Mouse (Mus musculus) ES-E14 (cell line): ENCODE measurements around the gene Eya4. TPM values are rescaled to one million over a fixed set of nuclear protein-coding genes. Genes with fewer than 3 reads are reported as not detected.

Experiments
- DNase-seq: peaks from one replicate; pipeline ENCODE4 v3.0.0-alpha.2; 2013; ENCODE audit warnings: low read depth, low spot score
- H3K27ac ChIP-seq: 2 replicates; pipeline ENCODE4 v1.5.1; 2012; ENCODE audit warnings: low read depth, mild to moderate bottlenecking, low read length, moderate library complexity, mixed read lengths; ENCODE audit not compliant: poor library complexity, insufficient read depth, severe bottlenecking
- H3K36me3 ChIP-seq: 2 replicates; pipeline ENCODE4 v1.6.1; 2012; ENCODE audit warnings: mild to moderate bottlenecking, low read length, moderate library complexity, mixed read lengths; ENCODE audit not compliant: control insufficient read depth, poor library complexity, insufficient read depth, severe bottlenecking
- H3K4me1 ChIP-seq, 2 experiments: fragments of 150-350 bp in 1 of 2; sonication (generic) in 1 of 2; 2 replicates each; pipeline ENCODE4 v1.6.1; 2012; ENCODE audit warnings: low read length in 2 of 2, mild to moderate bottlenecking in 1 of 2, mixed read lengths in 1 of 2; ENCODE audit not compliant: control insufficient read depth in 2 of 2, insufficient read depth in 2 of 2, poor library complexity in 1 of 2
- H3K4me3 ChIP-seq, 2 experiments: fragments of 150-350 bp in 1 of 2; sonication (generic) in 1 of 2; 2 replicates each; pipeline ENCODE4 v1.5.1; 2012; ENCODE audit warnings: low read length in 2 of 2, low read depth in 1 of 2, mild to moderate bottlenecking in 1 of 2, mixed read lengths in 1 of 2; ENCODE audit not compliant: insufficient read depth in 1 of 2, poor library complexity in 1 of 2, severe bottlenecking in 1 of 2
- H3K9ac ChIP-seq: 2 replicates; pipeline ENCODE4 v1.6.1; 2012; ENCODE audit warnings: low read depth, mild to moderate bottlenecking, low read length, mixed read lengths; ENCODE audit not compliant: poor library complexity, insufficient read depth, severe bottlenecking
- H3K9me3 ChIP-seq: fragments of 150-350 bp; sonication (generic); 2 replicates; pipeline ENCODE4 v1.6.1; 2012; ENCODE audit warnings: low read depth, mild to moderate bottlenecking, low read length; ENCODE audit not compliant: control insufficient read depth, insufficient read depth
- CHD2 ChIP-seq: IDR thresholded peaks from 2 replicates; pipeline ENCODE4 v1.6.1; 2014; ENCODE audit warnings: mild to moderate bottlenecking, low read depth, low read length, inconsistent platforms
- HCFC1 ChIP-seq: IDR thresholded peaks from 2 replicates; pipeline ENCODE4 v1.6.1; 2012; ENCODE audit warnings: low read length, inconsistent platforms, borderline replicate concordance; ENCODE audit not compliant: insufficient read depth
- MAFK ChIP-seq: IDR thresholded peaks from 2 replicates; pipeline ENCODE4 v1.6.1; 2014; ENCODE audit warnings: mild to moderate bottlenecking, low read depth, low read length, inconsistent platforms; ENCODE audit not compliant: insufficient read depth
- ZC3H11A ChIP-seq: IDR thresholded peaks from 2 replicates; pipeline ENCODE4 v1.6.1; 2012; ENCODE audit warnings: low read depth, mild to moderate bottlenecking, inconsistent platforms, low read length, borderline replicate concordance
- ZNF384 ChIP-seq: IDR thresholded peaks from 2 replicates; pipeline ENCODE4 v1.6.1; 2012; ENCODE audit warnings: low read depth, low read length, inconsistent platforms
- in situ Hi-C, 2 experiments: fragments of 600-800 bp; cut with MboI; formaldehyde crosslinking; loops; one replicate each; pipeline ENCODE4 v1.15.1; 2025; ENCODE audit warnings: low sequenced_read_pairs in 2 of 2, inconsistent platforms in 1 of 2; ENCODE audit not compliant: unreplicated experiment in 2 of 2
- total RNA-seq: library from RNA; depleted of rRNA; stranded (reverse); fragments of 300-350 nt; gene quantifications from 2 replicates; pipeline ENCODE4 v1.2.3, GENCODE M21; 2012

The Eya4 gene
- total RNA-seq, 1 experiment, result 1.5 TPM

DNA sequence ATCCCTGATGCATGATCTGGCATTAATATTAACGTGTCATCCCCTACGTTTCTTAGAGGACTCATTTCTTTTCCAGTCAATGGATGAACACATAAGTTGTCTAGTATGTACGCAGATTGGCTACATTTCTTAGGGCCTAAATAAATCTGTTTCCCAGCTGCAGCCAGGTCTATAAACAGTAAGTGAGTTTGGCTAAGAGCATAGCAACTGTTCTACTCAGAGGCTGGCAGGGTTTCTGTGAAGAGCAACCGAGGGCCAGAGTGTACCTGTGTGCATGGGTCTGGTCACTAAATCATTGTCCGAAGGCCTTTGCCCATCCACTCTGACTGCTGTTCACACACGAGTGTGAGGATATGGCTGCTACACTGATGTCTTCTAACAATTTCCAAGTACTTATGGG lies 13.3 kb upstream of the Eya4 start:
- Histone ChIP-seq H3K27ac (no peak overlapping the region), H3K4me1 (no peaks in the 10 kb centered on the region), H3K9me3 (no peaks in the 10 kb centered on the region), H3K36me3 (no peaks in the 10 kb centered on the region), H3K9ac (no peak overlapping the region), H3K4me3 (no peak overlapping the region)
- TF ChIP-seq ZC3H11A (no peak), MAFK (no peak), CHD2 (no peak), ZNF384 (no peak), HCFC1 (no peak)
- DNase-seq, result no peak
- in situ Hi-C loops, result loop anchor here in 1 of 2 experiments (25.0 kb wide), 1 partner anchor 552 kb away; the partner anchor contains the start of gene Tcf21

DNA sequence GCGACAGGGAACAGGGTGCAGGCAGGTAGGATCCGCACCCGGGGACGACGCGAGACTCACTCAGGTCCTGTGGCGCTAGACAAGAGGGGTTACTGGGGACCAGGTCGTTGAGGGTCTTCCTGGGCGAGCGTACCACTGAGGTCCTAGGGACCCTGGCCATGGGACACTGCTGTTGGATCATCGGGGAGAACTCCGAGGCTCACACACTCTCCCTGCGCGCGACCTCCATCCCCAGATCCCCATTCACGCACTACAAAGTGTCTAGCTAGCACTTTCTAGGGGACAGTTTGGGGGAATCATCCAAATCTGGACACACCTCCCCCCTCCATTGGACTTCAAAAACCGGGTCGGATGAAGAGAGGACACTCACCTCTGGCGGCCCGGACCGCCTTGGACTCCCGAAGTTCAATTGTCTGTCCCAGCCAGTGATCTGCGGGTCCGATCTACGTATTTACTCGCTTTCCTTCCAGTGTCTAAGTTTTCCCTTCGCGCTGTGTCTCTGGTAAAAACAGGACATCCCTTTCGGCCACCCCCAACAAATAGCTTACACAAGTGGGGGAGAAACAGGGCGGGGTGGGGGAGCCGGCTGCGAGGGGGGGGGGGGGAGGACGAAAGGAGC lies 1.1 kb downstream of the Eya4 start:
- Histone ChIP-seq H3K9ac (no peak overlapping the region), H3K4me1 (0 out of 4 replicates have a peak, but pooled peaks cover 0 to 2% of the 10 kb centered on the region in 2 experiments), H3K36me3 (no peaks in the 10 kb centered on the region), H3K27ac (no peak overlapping the region), H3K9me3 (no peaks in the 10 kb centered on the region), H3K4me3 (peak overlapping the region; percentile 61 to 72)
- TF ChIP-seq CHD2 (no peak), MAFK (peak; percentile 72)
- peak; percentile 27 for DNase-seq
- in situ Hi-C loops, result loop anchor here in 1 of 2 experiments (25.0 kb wide), 1 partner anchor 537 kb away; the partner anchor contains the start of gene Tcf21

DNA sequence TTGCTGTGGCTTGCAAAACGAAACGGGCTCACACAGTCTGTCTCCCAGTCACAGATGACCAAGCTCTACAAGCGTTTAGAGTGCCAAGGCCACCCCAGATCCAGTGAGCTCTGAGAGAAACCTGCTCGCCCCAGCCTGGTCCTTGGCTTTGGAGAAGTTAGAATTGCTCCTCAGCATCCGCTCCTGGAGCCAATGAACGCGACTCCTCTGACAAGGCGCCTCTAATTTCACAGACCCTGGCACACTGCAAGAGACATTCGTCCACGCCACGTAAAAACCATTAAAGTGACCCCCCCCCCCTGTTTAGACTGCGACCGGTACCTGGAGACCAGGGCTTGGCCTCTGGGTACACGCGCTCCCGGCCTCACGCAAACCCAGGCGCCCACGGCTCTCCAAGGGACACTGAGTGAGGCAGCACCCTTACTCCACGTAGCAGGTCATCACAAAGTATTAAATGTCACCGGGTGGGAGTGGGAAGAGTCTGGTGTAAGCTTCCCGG lies 1.6 kb downstream of the Eya4 start:
- Histone ChIP-seq H3K36me3 (no peaks in the 10 kb centered on the region), H3K9ac (no peak overlapping the region), H3K4me1 (0 out of 4 replicates have a peak, but pooled peaks cover 0 to 2% of the 10 kb centered on the region in 2 experiments), H3K9me3 (no peaks in the 10 kb centered on the region), H3K27ac (no peak overlapping the region), H3K4me3 (peak overlapping the region; percentile 61 to 72)
- in situ Hi-C loops, result no loop called here
- no peak for TF ChIP-seq MAFK
- no peak for TF ChIP-seq CHD2
- TF ChIP-seq HCFC1, result no peak
- TF ChIP-seq ZNF384, result no peak
- TF ChIP-seq ZC3H11A, result no peak
- no peak for DNase-seq

DNA sequence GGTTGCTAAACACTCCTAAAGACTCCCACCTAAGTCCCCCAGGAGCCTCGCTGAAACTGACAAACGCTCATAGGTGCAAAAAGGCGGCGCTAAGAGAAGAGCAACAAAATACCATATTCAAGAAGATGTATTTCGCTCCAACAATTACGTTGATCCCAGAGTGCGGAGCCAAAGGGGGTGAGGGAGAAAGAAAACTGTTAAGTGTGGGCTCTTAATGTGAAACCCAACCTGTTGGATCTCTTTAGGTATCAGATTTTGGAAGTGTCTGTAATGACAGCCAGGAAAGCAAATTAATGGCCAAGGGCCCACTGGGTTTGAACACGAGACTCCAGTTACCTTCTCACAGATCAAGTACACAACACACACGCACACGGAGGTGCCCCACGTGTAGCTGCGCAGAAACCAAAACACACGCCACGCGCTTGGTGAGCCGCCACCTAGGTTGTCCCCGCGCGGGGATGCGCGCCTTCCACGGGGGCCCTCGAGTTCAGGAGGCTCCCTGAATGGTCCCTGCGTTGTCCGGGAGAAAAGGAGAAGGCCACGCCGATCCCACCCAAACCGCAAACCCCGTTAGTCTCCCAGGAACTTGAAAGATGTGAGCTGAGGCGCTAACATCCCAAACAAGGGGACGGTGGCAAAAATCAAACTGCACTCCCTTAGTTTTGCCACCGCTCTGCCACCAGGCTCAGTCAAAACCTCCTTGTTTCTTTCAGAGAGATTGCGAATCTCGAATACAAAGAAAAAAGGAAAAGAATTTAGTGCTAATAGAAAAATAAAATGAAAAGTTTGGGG lies 2.3 kb downstream of the Eya4 start:
- Histone ChIP-seq H3K9ac (no peak overlapping the region), H3K36me3 (no peaks in the 10 kb centered on the region), H3K9me3 (no peaks in the 10 kb centered on the region), H3K4me3 (peak overlapping the region; percentile 33 to 61; a peak in 2 of 4 replicates), H3K27ac (no peak overlapping the region), H3K4me1 (0 out of 4 replicates have a peak, but pooled peaks cover 0 to 2% of the 10 kb centered on the region in 2 experiments)
- in situ Hi-C loops, result no loop called here
- no peak for TF ChIP-seq MAFK
- no peak for TF ChIP-seq CHD2
- TF ChIP-seq HCFC1, result no peak
- TF ChIP-seq ZC3H11A, result no peak
- no peak for TF ChIP-seq ZNF384
- peak; percentile 31 for DNase-seq
